Mouse (Mus musculus): ENCODE measurements at regions not wholly inside any gene's neighbourhood (a gene's known extent, or its start where the extent isn't known, plus 50 kb on each side); places are given as distances from the start of the nearest gene placed in this dataset.
A peak's percentile ranks its signal among the peaks of the same experiment; 100 is the strongest.

DNA sequence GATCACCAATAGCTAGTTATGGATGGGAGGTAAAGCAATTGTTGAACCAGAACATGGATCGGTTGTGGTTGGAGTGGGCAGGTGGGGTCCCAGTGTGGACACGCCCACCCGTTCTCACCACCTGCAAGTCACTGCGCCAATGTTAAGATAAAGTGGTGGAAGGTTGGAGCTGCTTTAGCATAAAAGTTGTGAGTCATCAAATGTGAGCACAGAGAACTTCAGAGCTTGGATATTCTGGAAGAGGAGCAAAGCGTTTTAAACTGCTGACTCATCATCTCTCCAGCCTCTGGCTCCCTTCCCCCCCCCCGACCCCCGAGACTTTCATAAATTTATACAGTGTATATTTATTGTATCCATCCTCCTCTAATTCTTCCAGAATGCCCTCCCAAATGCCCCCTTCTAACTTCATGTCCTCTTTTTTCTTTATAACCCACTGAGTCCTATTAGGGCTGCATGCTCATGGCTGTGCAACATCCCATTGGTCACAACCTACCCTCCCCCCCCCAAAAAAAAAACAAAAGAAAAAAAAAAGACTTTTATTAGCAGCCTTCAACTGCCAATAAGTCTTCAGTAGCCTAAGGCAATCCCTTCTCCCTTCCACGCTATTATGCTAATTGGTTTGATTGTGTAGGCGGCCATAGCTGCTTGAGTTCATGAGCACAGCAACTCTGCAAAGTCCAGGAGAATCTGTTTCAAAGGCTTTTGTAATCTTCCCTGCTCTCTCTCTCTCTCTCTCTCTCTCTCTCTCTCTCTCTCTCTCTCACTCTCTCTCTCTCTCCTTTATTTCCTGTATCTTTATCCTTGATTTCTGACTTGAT, 112.8 kb upstream of the Ppp6c start:
- no peak for TF ChIP-seq CHD2 (IDR thresholded peaks at IDR 0.05; ENCODE audit: low read depth, low read length)
- no peak for TF ChIP-seq HCFC1 (IDR thresholded peaks at IDR 0.05; ENCODE audit: borderline replicate concordance, insufficient read depth, low read length)
- TF ChIP-seq MAFK (IDR thresholded peaks at IDR 0.05; ENCODE audit: insufficient read depth, low read depth, low read length): peak; percentile 87

Measured in ES-E14 (cell line).